Mouse (Mus musculus): Measurements from ENCODE around the gene Fgr.

GRCm38 (mm10) chr4:133042651-133043635 lies 69.0 kb downstream of the Fgr start:
- no peak for TF ChIP-seq POLR2A (IDR thresholded peaks at IDR 0.05; ENCODE audit: extremely low read depth, insufficient read depth, low read length)
- TF ChIP-seq CTCF (IDR thresholded peaks at IDR 0.05; ENCODE audit: extremely low read depth, insufficient read depth, low read length), result no peak

Measured in cortical plate, adult 2 months (tissue).